Mouse (Mus musculus): ENCODE measurements around the gene Krt7.

DNA sequence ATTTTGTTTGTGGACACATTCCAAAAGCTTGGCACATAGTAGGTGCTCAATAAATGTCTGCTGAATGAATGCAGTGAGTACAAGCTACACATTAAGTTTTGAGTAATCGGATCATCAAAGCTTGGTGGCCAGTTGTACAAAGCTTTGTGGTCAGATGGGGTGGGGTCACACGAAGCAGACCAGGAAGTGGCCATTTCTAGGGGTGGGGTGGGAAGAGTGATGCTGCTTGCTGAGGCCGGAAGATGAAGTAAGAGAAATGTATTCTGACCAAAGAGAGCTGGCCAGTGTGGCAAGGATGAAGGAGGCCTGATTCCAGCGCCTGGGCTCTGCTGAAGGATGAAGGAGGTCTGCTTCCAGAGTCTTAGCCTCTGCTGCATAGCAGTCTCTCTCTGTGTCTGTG is 58.2 kb downstream of the Krt7 start:
- TF ChIP-seq RCOR1 (conservative IDR thresholded peaks at IDR 0.05; ENCODE audit: low read depth, low read length) (no peak), TBP (conservative IDR thresholded peaks at IDR 0.05; ENCODE audit: low read depth, low read length) (no peak), CTCF (conservative IDR thresholded peaks at IDR 0.05 in 1 of 2, IDR thresholded peaks at IDR 0.05 in 1 of 2; ENCODE audit: low read depth in 2 of 2, low read length in 2 of 2) (no peak), JUN (IDR thresholded peaks at IDR 0.05; ENCODE audit: insufficient read depth, low read depth, low read length) (no peak), SIN3A (IDR thresholded peaks at IDR 0.05; ENCODE audit: low read length) (no peak), MAZ (IDR thresholded peaks at IDR 0.05; ENCODE audit: low read depth, low read length) (no peak), MEF2A (IDR thresholded peaks at IDR 0.05; ENCODE audit: borderline replicate concordance, low read depth, low read length) (no peak), MAX (IDR thresholded peaks at IDR 0.05; ENCODE audit: low read length) (no peak), SMC3 (IDR thresholded peaks at IDR 0.05; ENCODE audit: low read depth, low read length) (no peak), E2F4 (IDR thresholded peaks at IDR 0.05; ENCODE audit: insufficient replicate concordance, low read depth, low read length) (no peak), POLR2A (IDR thresholded peaks at IDR 0.05; ENCODE audit: low read depth, low read length) (no peak)
